Mouse (Mus musculus) kidney, postnatal 36 days (tissue): ENCODE data around the gene Ece1.
A peak's percentile ranks its signal among the peaks of the same experiment; 100 is the strongest.

Source experiments
- DNase-seq, 2 experiments: peaks; one replicate each; pipeline ENCODE4 v3.0.0; 2021 to 2022; ENCODE audit warnings: mixed read lengths in 2 of 2

Ece1 gene

DNA sequence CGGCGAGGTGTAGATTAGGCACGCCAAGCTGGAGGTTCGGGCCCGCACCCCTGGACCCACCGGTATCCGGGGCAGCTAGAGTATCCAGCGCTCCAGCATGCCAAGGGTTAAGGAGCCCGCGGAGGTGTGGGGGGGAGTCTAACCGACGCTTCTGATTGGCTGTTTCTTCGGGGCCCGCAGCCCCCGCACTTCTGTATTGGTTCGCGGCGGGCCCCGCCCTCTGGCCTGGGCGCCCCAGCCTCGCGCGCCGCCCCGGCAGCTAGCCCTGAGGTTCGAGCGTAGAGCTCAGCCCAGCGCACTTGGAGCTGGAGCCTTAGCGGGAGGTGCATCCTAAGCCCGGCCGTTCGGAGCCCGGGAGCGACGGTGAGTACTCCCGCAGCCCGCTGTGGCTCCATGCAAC is at the start of gene Ece1:
Ece1 (plus strand) TSS at position 219 of the 400 bp plus-strand sequence.
- peak; percentile 94 to 95 for DNase-seq

- no peak for DNase-seq
These were observed 48.9 kb upstream of the Ece1 start for GRCm38 (mm10) chr4:137812946-137813708.

- no peak for DNase-seq
These were observed 47.9 kb upstream of the Ece1 start for GRCm38 (mm10) chr4:137814140-137814539.

- no peak for DNase-seq
These were observed 46.6 kb upstream of the Ece1 start for GRCm38 (mm10) chr4:137815473-137815872.

GRCm38 (mm10) chr4:137816216-137816615 is 45.8 kb upstream of the Ece1 start:
- no peak for DNase-seq

DNA sequence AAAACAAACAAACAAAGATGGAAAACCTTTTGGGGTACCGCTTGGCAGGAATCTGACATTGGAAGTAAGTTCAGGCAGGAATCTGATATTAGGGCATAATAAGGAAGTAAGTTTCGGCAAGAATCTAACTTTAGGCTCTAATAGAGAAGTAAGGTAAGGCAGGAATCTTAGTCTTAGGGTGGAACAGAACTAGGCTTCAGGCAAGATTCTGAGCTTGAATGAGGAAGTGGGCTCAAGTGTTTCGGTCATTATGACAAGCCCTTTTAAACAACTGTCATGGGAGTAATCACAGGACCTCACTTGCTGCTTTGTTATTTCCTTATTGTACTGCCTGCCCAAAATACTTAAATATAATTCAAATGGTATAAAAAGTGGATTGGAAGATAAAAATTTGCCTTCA is 43.7 kb upstream of the Ece1 start:
- DNase-seq, result no peak

DNA sequence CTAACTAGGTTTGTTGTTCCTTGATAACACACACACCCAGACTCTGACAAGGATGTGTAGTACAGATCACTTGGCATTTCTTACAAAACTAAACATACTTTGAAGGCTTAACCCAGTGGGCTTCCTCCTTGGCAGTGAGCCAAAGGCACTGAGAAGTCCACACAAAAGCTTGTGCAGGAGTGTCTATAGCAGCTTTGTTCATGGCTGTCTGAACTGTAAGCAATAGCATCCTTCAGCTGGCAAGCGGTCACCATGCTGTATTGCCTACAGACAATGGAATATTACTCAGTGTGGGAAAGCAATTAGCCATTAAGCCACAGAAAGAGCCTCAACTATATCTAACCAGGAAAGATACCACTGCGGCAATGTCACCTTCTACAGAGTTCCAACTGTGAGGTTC is 42.5 kb upstream of the Ece1 start:
- no peak for DNase-seq

GRCm38 (mm10) chr4:137820721-137821120 is 41.3 kb upstream of the Ece1 start:
- peak in 1 of 2 experiments; percentile 21 for DNase-seq

DNA sequence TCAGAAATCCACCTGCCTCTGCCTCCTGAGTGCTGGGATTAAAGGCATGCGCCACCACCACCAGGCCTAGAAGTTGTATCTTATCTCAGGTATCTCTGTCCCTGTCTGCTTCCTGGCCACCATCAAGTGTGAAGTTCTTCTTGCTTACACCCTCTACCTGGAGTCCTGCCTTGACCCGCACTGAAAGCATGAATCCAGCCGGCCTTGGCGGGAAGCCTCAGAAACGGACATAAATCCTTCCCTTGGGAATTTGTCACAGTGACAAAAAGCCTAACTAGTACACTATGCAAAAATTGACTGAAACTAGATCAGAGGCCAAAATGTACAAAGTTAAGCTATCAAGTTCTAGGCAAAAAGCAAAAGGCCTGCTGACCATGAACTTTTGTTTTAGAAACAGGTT is 39.5 kb upstream of the Ece1 start:
- no peak for DNase-seq

DNA sequence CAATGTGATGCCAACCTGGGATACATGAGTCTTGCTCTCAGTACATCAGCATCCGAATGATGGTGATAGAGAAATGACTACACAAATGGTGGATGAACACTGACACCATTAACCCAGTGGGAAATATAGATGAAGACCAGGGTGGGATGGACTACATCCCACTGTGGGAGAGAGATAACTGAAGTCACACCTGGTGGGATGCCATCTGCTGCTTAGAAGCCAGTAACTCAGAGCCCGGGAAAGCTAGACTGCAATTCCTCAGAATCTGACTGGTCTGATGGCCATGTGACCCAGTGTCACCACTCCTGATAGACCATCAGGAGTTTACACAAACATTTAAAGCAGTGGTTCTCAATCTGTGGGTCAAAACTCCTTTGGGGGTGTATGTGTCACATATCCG is 38.5 kb upstream of the Ece1 start:
- DNase-seq, result no peak

DNA sequence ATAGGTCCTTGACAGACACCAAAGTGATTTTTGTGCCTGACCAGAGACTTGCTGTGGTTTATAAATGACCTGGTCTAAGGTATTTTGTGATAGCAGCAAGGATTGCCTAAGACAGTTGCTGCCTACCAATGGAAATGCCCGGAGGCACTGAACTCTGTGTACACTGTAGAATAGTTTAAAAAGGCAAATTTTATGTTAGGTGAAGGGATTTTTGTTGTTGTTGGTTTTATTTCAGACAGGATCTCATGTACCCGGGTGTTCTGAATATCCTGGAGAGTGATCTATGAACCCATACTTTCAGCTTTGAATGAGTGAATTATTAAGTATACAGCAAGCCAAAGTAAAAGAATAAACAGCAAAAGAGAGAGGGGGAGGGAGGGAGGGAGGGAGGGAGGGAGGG is 37.2 kb upstream of the Ece1 start:
- peak in 1 of 2 experiments; percentile 40 for DNase-seq

- no peak for DNase-seq
These were observed 31.7 kb upstream of the Ece1 start for GRCm38 (mm10) chr4:137830380-137830779.

- DNase-seq, result no peak
These were observed 30.4 kb upstream of the Ece1 start for GRCm38 (mm10) chr4:137831598-137831997.

- peak; percentile 91 for DNase-seq
These were observed 26.3 kb upstream of the Ece1 start for GRCm38 (mm10) chr4:137835624-137836337.

GRCm38 (mm10) chr4:137836741-137837140 is 25.3 kb upstream of the Ece1 start:
- no peak for DNase-seq

DNA sequence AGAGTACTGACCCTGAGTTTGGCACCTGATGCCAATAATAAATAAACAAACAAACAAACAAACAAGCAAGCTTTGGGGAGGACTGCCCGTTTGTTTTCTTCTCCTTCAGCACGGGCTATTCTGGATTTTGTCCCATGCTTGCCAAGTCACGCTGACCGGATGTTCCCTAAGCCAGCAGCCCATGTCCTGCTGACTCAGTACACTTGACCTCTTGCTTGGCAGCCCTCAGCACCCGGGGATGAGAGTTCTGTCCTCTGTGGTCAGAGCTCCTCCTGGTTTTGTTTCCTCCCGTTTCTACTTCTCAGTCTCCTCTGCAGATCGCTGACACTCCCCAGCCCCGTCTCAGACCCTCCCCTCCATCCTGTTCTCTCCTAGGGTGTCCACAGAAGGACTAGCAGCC is 24.2 kb upstream of the Ece1 start:
- peak; percentile 85 to 92 for DNase-seq

- no peak for DNase-seq
These were observed 23.2 kb upstream of the Ece1 start for GRCm38 (mm10) chr4:137838791-137839190.

GRCm38 (mm10) chr4:137839452-137839851 is 22.6 kb upstream of the Ece1 start:
- DNase-seq, result no peak

DNA sequence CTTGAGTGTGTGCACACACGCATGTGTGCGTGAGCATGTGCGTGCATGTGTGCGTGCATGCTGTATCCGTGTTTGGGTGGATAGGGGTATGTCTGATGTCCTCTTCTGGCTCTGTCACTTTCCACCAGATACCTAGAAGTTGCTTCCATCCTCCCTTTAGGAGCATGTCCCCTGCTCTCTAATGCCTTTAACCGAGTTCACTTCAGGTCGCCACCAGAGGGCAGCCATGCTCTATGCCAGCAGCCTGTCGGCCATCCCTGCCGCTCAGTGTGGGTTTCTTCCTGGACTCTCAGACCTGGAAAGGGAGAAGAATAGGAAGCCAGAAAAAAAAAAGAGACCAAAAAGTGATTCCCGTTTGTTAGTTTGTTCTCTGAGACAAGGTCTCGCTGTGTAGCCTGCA is 17.4 kb upstream of the Ece1 start:
- peak; percentile 73 to 94 for DNase-seq

GRCm38 (mm10) chr4:137847651-137848050 is 14.4 kb upstream of the Ece1 start:
- peak; percentile 46 to 66 for DNase-seq

DNA sequence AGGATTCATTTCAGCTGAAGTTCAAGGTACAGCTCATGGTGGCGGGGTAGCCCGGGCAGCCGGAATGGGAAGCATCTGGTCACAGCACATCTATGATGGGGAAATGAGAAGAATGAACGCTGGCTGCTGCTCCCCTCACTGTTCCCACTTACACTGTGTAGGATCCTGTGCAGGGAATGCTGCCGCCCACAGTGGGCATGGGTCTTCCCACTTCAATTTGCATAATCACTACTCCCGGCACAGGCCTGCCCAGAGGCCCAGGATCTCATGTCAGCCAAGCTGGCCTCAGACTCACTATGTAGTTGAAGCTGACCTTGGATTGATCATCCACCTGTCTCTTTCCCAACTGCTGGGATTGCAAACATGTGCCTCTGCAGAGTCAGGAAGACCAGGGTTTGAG is 11.9 kb upstream of the Ece1 start:
- DNase-seq, result no peak

DNA sequence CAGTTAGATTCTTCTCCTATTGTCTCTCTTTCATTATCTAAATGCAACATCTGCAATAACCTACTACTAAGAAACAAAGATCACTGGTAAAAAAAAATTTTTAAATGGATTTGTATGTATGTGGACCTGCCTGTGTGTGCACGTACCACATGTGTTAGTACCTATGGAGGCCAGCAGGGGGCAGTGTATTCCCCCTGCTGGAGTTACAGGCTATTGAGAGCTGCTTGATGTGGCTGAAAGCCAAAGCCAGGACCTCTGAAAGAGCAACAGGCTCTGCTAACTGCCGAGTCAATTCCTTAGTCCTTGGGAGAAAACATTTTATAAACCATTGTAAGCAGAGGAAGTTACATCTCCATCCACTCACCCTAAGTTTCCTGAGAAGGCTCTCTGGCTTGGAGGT is 10.6 kb upstream of the Ece1 start:
- DNase-seq, result peak; percentile 79 to 82

GRCm38 (mm10) chr4:137853822-137854221 is 8.2 kb upstream of the Ece1 start:
- DNase-seq, result no peak

- DNase-seq, result peak; percentile 86 to 89
These were observed 6.2 kb upstream of the Ece1 start for GRCm38 (mm10) chr4:137855741-137856341.
